Mouse (Mus musculus): ENCODE results near the gene Dohh.

DNA sequence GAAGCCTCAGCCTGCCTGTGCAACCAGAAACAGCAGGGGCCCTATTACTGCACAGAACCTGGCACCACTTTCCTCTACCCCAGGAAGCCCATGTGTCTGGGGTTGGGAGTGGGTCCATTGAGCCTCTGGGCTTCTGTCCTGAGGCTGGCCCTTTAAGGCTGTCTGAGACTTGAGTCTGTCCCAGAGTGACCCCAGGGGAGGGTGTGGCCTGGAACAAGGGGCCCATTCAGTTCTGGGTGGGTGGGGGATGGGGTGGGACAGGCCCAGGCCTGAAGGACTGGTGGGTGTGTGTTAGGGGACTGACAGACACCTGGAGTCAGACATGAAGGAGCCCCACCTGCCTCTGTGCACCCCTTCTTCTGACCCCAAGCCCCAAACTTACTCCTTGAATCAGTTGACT, 30.5 kb downstream of the Dohh start:
- TF ChIP-seq CTCF (IDR thresholded peaks at IDR 0.05; ENCODE audit: low read depth) (no peak), EP300 (IDR thresholded peaks at IDR 0.05; ENCODE audit: low read depth) (no peak)

All from liver, postnatal 0 days (tissue).